In the genomic region with DNA sequence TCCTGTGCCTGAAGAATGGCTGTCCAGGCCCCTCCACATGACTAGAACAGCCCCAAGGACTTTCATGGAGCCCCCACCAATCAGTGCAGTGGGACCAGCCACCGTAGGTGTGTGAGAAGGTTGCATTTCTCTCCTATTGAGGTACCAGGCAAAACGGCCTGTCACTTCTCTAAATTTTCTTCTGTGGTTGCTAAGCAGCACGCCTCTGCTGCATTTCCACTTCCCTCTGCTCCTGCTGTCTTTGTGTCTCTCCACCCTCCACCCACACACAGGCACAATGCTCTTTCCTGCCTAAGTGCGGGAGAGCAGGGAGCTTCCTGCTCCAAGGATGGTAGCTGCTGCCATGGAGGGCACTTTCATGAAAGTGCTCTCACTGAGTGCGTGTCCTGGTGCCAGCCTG, we compare ENCODE assay signal across 9 mouse cellular contexts. TPM values are rescaled to one million over a fixed set of nuclear protein-coding genes. Genes with fewer than 3 reads are reported as not detected.
DNase-seq lines count a peak whose midpoint lies in the region; ATAC-seq and TF ChIP-seq lines count a peak whose summit lies in the region.
"Had no signal": no experiment of that assay in that cellular context is flagged by ENCODE, and none has a peak within 500 bp of the region (broad histone marks: within the 10 kb centered on the region; RNA-seq: fewer than 3 reads in every experiment).

No protein-coding gene starts in this region.

- peaks cover 27% of the 10 kb centered on the region for H3K4me1 ChIP-seq in heart, postnatal 0 days (ENCODE audit: control insufficient read depth, insufficient read depth)
- H3K4me1 ChIP-seq in heart, embryonic 12.5 days (replicated peaks) = peaks cover 41% of the 10 kb centered on the region
- H3K4me1 ChIP-seq in forebrain, embryonic 15.5 days = peaks cover 8% of the 10 kb centered on the region; the same call in 1 of the 2 replicates
- H3K4me1 ChIP-seq in midbrain, embryonic 16.5 days (ENCODE audit: control insufficient read depth, insufficient read depth, low read length) = peaks cover 15% of the 10 kb centered on the region

- no peaks in the 10 kb centered on the region for H3K36me3 ChIP-seq in heart, postnatal 0 days (replicated peaks; ENCODE audit: control insufficient read depth, insufficient read depth, low read length)
- H3K36me3 ChIP-seq in heart, embryonic 12.5 days = no peaks in the 10 kb centered on the region
- no peaks in the 10 kb centered on the region for H3K36me3 ChIP-seq in forebrain, embryonic 15.5 days
- H3K36me3 ChIP-seq in midbrain, embryonic 16.5 days (ENCODE audit: control insufficient read depth, insufficient read depth, low read length) = no peaks in the 10 kb centered on the region

- H3K4me3 ChIP-seq in heart, postnatal 0 days (ENCODE audit: low read depth, low read length) = no peak overlapping the region
- no peak overlapping the region for H3K4me3 ChIP-seq in heart, embryonic 12.5 days
- no peak overlapping the region for H3K4me3 ChIP-seq in forebrain, embryonic 15.5 days
- H3K4me3 ChIP-seq in midbrain, embryonic 16.5 days (ENCODE audit: low read depth, low read length) = no peak overlapping the region

- no peaks in the 10 kb centered on the region for H3K27me3 ChIP-seq in heart, postnatal 0 days (ENCODE audit: control insufficient read depth, insufficient read depth, low read length)
- H3K27me3 ChIP-seq in heart, embryonic 12.5 days (replicated peaks) = no peaks in the 10 kb centered on the region
- H3K27me3 ChIP-seq in forebrain, embryonic 15.5 days = no peaks in the 10 kb centered on the region
- H3K27me3 ChIP-seq in midbrain, embryonic 16.5 days (ENCODE audit: control insufficient read depth, insufficient read depth, low read depth, low read length) = no peaks in the 10 kb centered on the region

- WGBS in heart, postnatal 0 days = 32% methylated on average over 5 of the region's 5 CpGs
- WGBS in heart, embryonic 12.5 days = 33% methylated on average over 5 of the region's 5 CpGs
- WGBS in forebrain, embryonic 15.5 days = 31% methylated on average over 5 of the region's 5 CpGs
- 23% methylated on average over 5 of the region's 5 CpGs for whole genome bisulfite sequencing in midbrain, embryonic 16.5 days

- TF ChIP-seq CTCF in heart, postnatal 0 days (IDR thresholded peaks at IDR 0.05; ENCODE audit: low read depth) = no peak

- H3K4me2 ChIP-seq in heart, postnatal 0 days (ENCODE audit: low read depth, low read length) = no peak overlapping the region
- no peak overlapping the region for H3K4me2 ChIP-seq in heart, embryonic 12.5 days
- H3K4me2 ChIP-seq in forebrain, embryonic 15.5 days (replicated peaks) = no peak overlapping the region
- H3K4me2 ChIP-seq in midbrain, embryonic 16.5 days (ENCODE audit: low read length) = no peak overlapping the region

- no peak for TF ChIP-seq EP300 in heart, postnatal 0 days (IDR thresholded peaks at IDR 0.05; ENCODE audit: low read depth)

- peak overlapping the region; percentile 26; the same call in 1 of the 2 replicates for H3K27ac ChIP-seq in heart, postnatal 0 days (ENCODE audit: low read depth)
- no peak overlapping the region for H3K27ac ChIP-seq in heart, embryonic 12.5 days (ENCODE audit: poor library complexity, severe bottlenecking)
- H3K27ac ChIP-seq in forebrain, embryonic 15.5 days (replicated peaks) = peak overlapping the region; percentile 74
- H3K27ac ChIP-seq in midbrain, embryonic 16.5 days (ENCODE audit: low read length) = peak overlapping the region; percentile 72
- H3K27ac ChIP-seq: macrophage had no signal

- DNase-seq in heart, postnatal 0 days (ENCODE audit: low spot score) = no peak
- DNase-seq in layer of hippocampus, postnatal 36 days = peak; percentile 76 to 78
- no peak for DNase-seq in B cell, adult 2 months
- no peak for DNase-seq in adrenal gland, postnatal 10 days

- ATAC-seq in heart, postnatal 0 days (ENCODE audit: insufficient read depth, low read depth) = no peak
- ATAC-seq in heart, embryonic 12.5 days (ENCODE audit: insufficient number of reproducible peaks, low FRiP score) = no peak
- ATAC-seq in forebrain, embryonic 15.5 days (replicated peaks) = peak; percentile 76
- ATAC-seq in midbrain, embryonic 16.5 days = peak; percentile 78
- no peak for ATAC-seq in CD4-positive, CD25-positive, alpha-beta regulatory T cell, adult 4 months

- H3K9ac ChIP-seq in heart, postnatal 0 days (replicated peaks; ENCODE audit: low read depth, low read length) = no peak overlapping the region
- H3K9ac ChIP-seq in heart, embryonic 12.5 days = no peak overlapping the region
- H3K9ac ChIP-seq in forebrain, embryonic 15.5 days (replicated peaks) = no peak overlapping the region
- no peak overlapping the region for H3K9ac ChIP-seq in midbrain, embryonic 16.5 days (ENCODE audit: low read depth, low read length)

- no peaks in the 10 kb centered on the region for H3K9me3 ChIP-seq in heart, postnatal 0 days (replicated peaks; ENCODE audit: control insufficient read depth, low read length)
- H3K9me3 ChIP-seq in heart, embryonic 12.5 days (replicated peaks) = no peaks in the 10 kb centered on the region
- H3K9me3 ChIP-seq in forebrain, embryonic 15.5 days = no peaks in the 10 kb centered on the region
- H3K9me3 ChIP-seq in midbrain, embryonic 16.5 days (replicated peaks; ENCODE audit: control insufficient read depth, low read length, poor library complexity, severe bottlenecking) = no peaks in the 10 kb centered on the region

RNA-seq across cellular contexts. Expression of a gene that starts 59.0 kb away (rescaled TPM):
- 11.9 and 17.2 TPM in 2 replicates for total RNA-seq in heart, postnatal 0 days (2014; rRNA removed; ENCODE audit: low replicate concordance)
- 11.7 and 12.6 TPM in 2 replicates for polyA plus RNA-seq in heart, postnatal 0 days (2015; fragmentation: Nextera tagmentation; extraction: Ambion mirVana)
- 15.2 and 15.5 TPM in 2 replicates for polyA plus RNA-seq in heart, embryonic 12.5 days (2016; fragmentation: Nextera tagmentation; extraction: Ambion mirVana)
- polyA plus RNA-seq in forebrain, embryonic 15.5 days (2015; fragmentation: Nextera tagmentation; extraction: Ambion mirVana) = 12.2 and 13.3 TPM in 2 replicates
- total RNA-seq in layer of hippocampus, postnatal 36 days (2021) = 100 to 1,000 TPM; 156 to 177 TPM
- polyA plus RNA-seq in midbrain, embryonic 16.5 days (2015; fragmentation: Nextera tagmentation; extraction: Ambion mirVana) = 12.9 and 13.7 TPM in 2 replicates
- 10 to 100 TPM; 13.7 to 15.7 TPM for polyA plus RNA-seq in CD4-positive, CD25-positive, alpha-beta regulatory T cell, adult 4 months (2017; shearing (Covaris generic))
- 10 to 100 TPM; 28.8 to 34.0 TPM for total RNA-seq in adrenal gland, postnatal 10 days (2021)

Comparison
In these comparisons a context has a peak if more than half of its experiments do, and no peak if none do; other contexts are left out.
1. ATAC-seq: peak in forebrain, embryonic 15.5 days (single experiment) and midbrain, embryonic 16.5 days (single experiment); none in heart, postnatal 0 days (single experiment), heart, embryonic 12.5 days (single experiment) and CD4-positive, CD25-positive, alpha-beta regulatory T cell, adult 4 months (single experiment).
2. DNase-seq: peak in layer of hippocampus, postnatal 36 days (2 of 2); none in heart, postnatal 0 days (single experiment), B cell, adult 2 months (0 of 2) and adrenal gland, postnatal 10 days (single experiment).